Mouse (Mus musculus): ENCODE measurements around the gene Sugt1.

Gene Sugt1

DNA sequence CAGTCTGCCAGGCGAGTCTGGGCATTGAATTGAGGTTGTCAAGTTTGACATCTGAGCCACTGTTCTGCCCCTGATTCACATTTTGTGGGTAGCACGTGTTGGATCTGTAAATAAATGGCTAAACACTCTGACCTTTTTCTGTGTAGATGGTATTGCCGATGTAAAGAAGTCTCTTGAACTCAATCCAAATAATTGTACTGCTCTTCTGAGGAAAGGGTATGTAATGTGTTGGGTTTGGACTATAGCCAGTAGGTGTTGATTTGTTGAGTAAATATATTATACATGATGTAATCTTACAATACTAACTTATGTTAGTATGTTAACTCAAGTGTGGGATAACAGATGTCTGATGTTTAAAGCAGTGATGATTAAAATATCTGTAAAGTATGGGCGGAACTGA is 9.1 kb downstream of the Sugt1 start:
- in situ Hi-C loops (cut with MboI; ENCODE audit: low pct_unique_long_range_greater_than_20kb in 1 of 2, low sequenced_read_pairs in 2 of 2, unreplicated experiment in 1 of 2): no loop called here

DNA sequence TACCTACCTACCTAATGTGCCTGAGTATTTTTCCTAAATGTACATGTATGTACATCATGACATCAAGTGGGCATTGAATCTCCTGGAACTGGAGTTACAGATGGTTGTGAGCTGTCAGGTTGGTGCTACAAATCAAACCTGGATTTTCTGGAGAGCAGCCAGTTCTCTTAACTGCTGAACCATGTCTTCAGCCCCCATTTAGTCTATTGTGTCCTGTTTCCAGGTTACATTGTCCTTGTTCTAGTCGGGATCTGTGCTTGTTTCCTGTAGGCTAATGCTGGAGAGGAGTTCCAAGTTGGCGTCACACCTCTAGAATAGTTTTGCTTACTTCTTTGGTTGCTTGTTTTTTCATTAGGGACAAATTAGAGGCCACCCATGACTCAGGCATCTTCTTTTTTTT is 18.4 kb downstream of the Sugt1 start:
- in situ Hi-C loops (cut with MboI; ENCODE audit: low pct_unique_long_range_greater_than_20kb in 1 of 2, low sequenced_read_pairs in 2 of 2, unreplicated experiment in 1 of 2): loop anchor here in 1 of 2 experiments (25.0 kb wide), 1 partner anchor 219 kb away; the partner anchor contains the start of genes Mtrf1 and Naa16

- in situ Hi-C loops (cut with MboI; ENCODE audit: low pct_unique_long_range_greater_than_20kb in 1 of 2, low sequenced_read_pairs in 2 of 2, unreplicated experiment in 1 of 2): loop anchor here in 1 of 2 experiments (25.0 kb wide), 1 partner anchor 219 kb away; the partner anchor contains the start of genes Mtrf1 and Naa16
Observed at GRCm38 (mm10) chr14:79606392-79606791, 18.9 kb downstream of the Sugt1 start.

DNA sequence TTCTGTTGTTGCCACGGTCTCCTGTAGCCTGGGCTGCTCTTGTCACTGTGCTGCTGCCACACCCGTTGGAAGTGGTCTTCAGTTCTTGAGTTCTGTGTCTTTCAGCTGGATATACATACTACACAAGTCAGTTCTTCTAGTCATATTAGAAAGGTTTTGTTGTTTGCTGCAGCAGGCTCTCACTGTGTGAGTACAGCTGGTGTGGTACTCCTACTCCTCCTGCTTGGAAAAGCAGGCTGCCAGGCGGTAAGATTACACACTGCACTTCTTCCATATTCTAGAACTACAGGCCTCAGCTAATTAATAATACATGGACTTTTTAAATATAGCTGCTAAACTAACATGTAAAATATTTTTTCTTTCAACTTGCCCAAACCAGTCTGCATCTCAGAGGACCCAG is 19.4 kb downstream of the Sugt1 start:
- in situ Hi-C loops (cut with MboI; ENCODE audit: low pct_unique_long_range_greater_than_20kb in 1 of 2, low sequenced_read_pairs in 2 of 2, unreplicated experiment in 1 of 2): loop anchor here in 1 of 2 experiments (25.0 kb wide), 1 partner anchor 220 kb away; the partner anchor contains the start of genes Mtrf1 and Naa16

- in situ Hi-C loops (cut with MboI; ENCODE audit: low pct_unique_long_range_greater_than_20kb in 1 of 2, low sequenced_read_pairs in 2 of 2, unreplicated experiment in 1 of 2): loop anchor here in 1 of 2 experiments (25.0 kb wide), 1 partner anchor 220 kb away; the partner anchor contains the start of genes Mtrf1 and Naa16
Observed at GRCm38 (mm10) chr14:79607352-79607751, 19.9 kb downstream of the Sugt1 start.

DNA sequence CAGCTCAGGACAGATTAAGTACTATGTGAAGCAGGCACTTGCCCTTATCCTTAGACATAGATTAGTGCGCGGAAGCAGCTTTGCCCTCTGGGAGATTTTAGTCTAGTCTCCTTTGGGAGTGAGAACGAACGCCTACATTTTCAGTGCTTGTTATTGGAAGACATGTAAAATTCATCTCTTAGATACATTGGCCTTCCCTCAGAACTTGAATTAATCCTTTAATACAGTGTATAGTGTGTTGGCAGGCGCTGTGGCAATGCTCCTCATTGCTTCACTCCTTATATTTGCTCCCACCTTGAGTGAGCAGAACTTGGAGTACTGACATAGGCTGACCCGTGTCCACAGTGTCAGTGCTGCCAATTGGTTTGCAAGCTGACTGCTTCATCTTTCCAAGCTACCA is 20.8 kb downstream of the Sugt1 start:
- in situ Hi-C loops (cut with MboI; ENCODE audit: low pct_unique_long_range_greater_than_20kb in 1 of 2, low sequenced_read_pairs in 2 of 2, unreplicated experiment in 1 of 2): loop anchor here in 1 of 2 experiments (25.0 kb wide), 1 partner anchor 221 kb away; the partner anchor contains the start of genes Mtrf1 and Naa16

GRCm38 (mm10) chr14:79617121-79617828 is 29.8 kb downstream of the Sugt1 start:
- in situ Hi-C loops (cut with MboI; ENCODE audit: low pct_unique_long_range_greater_than_20kb in 1 of 2, low sequenced_read_pairs in 2 of 2, unreplicated experiment in 1 of 2): loop anchor here in 1 of 2 experiments (25.0 kb wide), 1 partner anchor 230 kb away; the partner anchor contains the start of genes Mtrf1 and Naa16

DNA sequence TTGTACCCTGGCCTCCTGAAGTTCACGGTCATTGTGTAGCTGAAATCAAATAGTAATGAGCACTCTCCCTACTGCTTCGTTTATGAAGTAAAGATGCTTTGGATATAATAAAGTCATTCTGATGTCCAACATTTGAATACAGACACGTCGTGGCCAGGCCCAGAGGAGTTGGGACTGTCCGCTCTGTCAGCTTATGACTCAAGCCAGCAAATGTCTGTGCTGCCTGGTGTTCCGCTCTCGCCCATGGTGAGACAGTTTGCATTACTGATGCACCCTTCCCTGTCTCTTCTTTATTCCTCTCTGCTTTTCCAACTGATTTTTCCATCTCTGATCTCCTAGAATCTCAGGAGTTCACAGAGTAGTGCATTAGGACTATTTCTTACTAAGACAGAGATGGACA is 32.3 kb downstream of the Sugt1 start:
- in situ Hi-C loops (cut with MboI; ENCODE audit: low pct_unique_long_range_greater_than_20kb in 1 of 2, low sequenced_read_pairs in 2 of 2, unreplicated experiment in 1 of 2): loop anchor here in 1 of 2 experiments (25.0 kb wide), 1 partner anchor 233 kb away; the partner anchor contains the start of genes Mtrf1 and Naa16

- in situ Hi-C loops (cut with MboI; ENCODE audit: low pct_unique_long_range_greater_than_20kb in 1 of 2, low sequenced_read_pairs in 2 of 2, unreplicated experiment in 1 of 2): loop anchor here in 1 of 2 experiments (25.0 kb wide), 1 partner anchor 234 kb away; the partner anchor contains the start of genes Mtrf1 and Naa16
Observed at GRCm38 (mm10) chr14:79621143-79621542, 33.7 kb downstream of the Sugt1 start.

GRCm38 (mm10) chr14:79632330-79632729 is 44.8 kb downstream of the Sugt1 start:
- in situ Hi-C loops (cut with MboI; ENCODE audit: low pct_unique_long_range_greater_than_20kb in 1 of 2, low sequenced_read_pairs in 2 of 2, unreplicated experiment in 1 of 2): no loop called here

- in situ Hi-C loops (cut with MboI; ENCODE audit: low pct_unique_long_range_greater_than_20kb in 1 of 2, low sequenced_read_pairs in 2 of 2, unreplicated experiment in 1 of 2): no loop called here
Observed at GRCm38 (mm10) chr14:79633196-79633595, 45.7 kb downstream of the Sugt1 start.

DNA sequence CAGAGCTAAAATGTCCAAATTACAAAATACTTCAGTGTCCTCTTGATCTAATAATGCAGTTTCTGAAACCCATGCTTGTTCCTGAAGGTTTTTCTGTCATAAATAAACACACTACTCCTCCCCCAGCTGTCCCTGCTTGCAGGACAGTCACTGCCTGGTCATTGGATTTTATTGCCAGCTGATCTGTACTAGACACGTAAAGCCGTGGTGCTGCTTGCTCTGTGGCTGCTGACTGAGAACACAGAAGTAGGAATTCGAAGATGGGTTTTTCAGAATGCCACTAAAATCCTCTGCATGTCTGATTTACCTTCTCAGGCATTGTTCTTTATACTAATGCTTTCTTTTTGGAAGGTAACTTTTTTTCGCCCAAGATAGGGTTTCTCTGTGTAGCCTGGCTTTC is 49.3 kb downstream of the Sugt1 start:
- in situ Hi-C loops (cut with MboI; ENCODE audit: low pct_unique_long_range_greater_than_20kb in 1 of 2, low sequenced_read_pairs in 2 of 2, unreplicated experiment in 1 of 2): no loop called here

DNA sequence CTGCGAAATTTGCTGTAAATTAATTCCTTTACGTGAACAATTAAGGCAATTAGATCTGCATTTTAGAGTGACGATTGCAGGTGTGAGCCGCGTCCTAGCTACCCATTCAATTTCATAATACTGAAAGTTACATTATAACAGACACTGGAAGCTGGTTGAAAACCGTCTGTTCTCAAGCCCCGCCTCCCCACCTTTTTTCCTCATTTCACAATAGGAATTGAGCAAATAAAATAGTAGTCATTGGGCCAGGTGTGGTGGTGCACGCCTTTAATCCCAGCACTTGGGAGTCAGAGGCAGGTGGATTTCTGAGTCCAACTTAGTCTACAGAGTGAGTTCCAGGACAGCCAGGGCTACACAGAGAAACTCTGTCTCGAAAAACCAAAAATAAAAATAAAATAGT is 54.6 kb downstream of the Sugt1 start:
- in situ Hi-C loops (cut with MboI; ENCODE audit: low pct_unique_long_range_greater_than_20kb in 1 of 2, low sequenced_read_pairs in 2 of 2, unreplicated experiment in 1 of 2): no loop called here

DNA sequence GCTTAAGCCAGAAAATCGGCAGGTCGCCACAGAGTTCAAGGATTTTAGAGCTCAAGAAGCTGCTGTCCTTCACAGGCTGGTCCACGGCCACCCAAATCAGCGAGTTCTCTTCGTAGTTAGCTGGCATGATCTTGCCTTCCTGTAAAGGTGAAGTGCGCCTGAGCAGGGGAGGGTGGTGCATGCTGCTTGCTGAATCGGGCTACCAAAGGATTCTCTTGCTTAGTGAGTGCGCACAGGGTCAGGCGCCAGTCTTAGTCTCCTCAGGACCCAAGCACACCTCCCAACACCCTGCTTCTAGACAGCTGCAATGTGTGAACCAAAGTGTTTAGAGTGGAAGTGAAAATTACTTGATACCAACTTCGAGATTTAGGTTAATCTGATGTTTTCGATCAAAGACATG is 57.9 kb downstream of the Sugt1 start:
- in situ Hi-C loops (cut with MboI; ENCODE audit: low pct_unique_long_range_greater_than_20kb in 1 of 2, low sequenced_read_pairs in 2 of 2, unreplicated experiment in 1 of 2): no loop called here

- in situ Hi-C loops (cut with MboI; ENCODE audit: low pct_unique_long_range_greater_than_20kb in 1 of 2, low sequenced_read_pairs in 2 of 2, unreplicated experiment in 1 of 2): no loop called here
Observed at GRCm38 (mm10) chr14:79649680-79650079, 62.2 kb downstream of the Sugt1 start.

GRCm38 (mm10) chr14:79652654-79653053 is 65.2 kb downstream of the Sugt1 start:
- in situ Hi-C loops (cut with MboI; ENCODE audit: low pct_unique_long_range_greater_than_20kb in 1 of 2, low sequenced_read_pairs in 2 of 2, unreplicated experiment in 1 of 2): no loop called here

DNA sequence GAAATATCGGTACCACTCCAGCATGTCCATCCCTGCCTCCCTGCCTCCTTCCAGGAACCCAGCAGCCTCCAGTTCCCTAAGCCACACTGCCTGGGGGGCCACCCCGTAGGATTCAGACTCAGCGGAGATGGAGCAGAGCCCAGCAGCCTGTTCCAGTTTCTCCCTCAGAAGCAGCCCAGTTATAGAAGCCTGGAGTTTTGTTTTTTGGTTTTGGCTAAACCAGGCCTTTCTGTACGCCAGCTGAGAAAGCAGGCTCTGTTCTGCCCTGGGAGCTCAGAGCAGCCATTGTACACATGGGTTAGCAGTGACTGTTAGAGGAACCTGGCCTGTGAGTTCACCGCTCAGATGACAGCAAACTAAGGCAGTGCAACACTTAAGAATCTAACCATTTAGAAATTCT is 70.8 kb downstream of the Sugt1 start:
- in situ Hi-C loops (cut with MboI; ENCODE audit: low pct_unique_long_range_greater_than_20kb in 1 of 2, low sequenced_read_pairs in 2 of 2, unreplicated experiment in 1 of 2): no loop called here

DNA sequence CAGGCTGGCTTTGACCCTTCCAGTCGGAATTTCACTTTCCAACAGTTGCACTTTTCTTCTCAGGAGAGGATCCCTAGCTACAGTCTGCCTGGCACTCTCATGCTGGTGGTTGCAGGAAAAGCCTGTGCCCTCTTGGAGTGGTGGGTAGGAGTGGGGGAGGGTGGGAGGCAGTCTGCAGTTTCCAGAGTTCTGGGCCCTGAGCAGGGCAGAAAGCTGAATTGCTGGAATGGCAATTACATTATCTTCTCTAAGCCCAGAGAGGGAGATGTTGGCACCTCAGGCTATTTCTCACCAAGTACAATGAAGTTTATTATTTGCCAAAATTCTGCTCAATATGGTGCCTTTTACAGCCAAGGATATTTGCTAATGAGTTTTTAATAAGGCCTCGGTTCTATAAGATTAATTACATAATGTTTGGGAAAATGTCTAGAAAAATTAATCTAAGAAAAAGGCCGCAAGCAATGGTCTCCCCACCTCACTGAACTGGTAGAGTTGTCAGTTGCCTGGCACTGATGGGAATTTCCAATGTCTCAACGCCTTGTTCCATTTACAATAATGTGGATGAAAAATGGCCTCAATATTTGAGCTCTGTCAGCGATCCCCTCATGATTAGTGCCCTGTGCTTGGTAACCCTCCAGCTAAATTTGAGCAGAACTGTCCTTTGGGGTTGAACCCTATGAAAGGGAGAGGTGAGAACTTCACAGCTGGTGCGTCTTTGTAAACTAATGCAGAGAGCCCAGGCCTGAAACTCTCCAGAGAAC is 71.4 kb downstream of the Sugt1 start:
- in situ Hi-C loops (cut with MboI; ENCODE audit: low pct_unique_long_range_greater_than_20kb in 1 of 2, low sequenced_read_pairs in 2 of 2, unreplicated experiment in 1 of 2): no loop called here

GRCm38 (mm10) chr14:79660467-79660866 is 73.0 kb downstream of the Sugt1 start:
- in situ Hi-C loops (cut with MboI; ENCODE audit: low pct_unique_long_range_greater_than_20kb in 1 of 2, low sequenced_read_pairs in 2 of 2, unreplicated experiment in 1 of 2): no loop called here
